Mouse (Mus musculus) spleen, postnatal 36 days (tissue): ENCODE data around the gene Mthfd1.
A peak's percentile ranks its signal among the peaks of the same experiment; 100 is the strongest.
"Not testable (repeated sequence)": the region's sequence is repeated elsewhere in the genome, so short reads cannot be mapped to it uniquely, and the experiment has no call there.

Source experiments
- DNase-seq, 2 experiments: peaks; one replicate each; pipeline ENCODE4 v3.0.0; 2022; ENCODE audit warnings: low spot score in 2 of 2, mixed read lengths in 1 of 2

Mthfd1 gene

GRCm38 (mm10) chr12:76254725-76255498, at the start of gene Mthfd1:
Gene Mthfd1, plus strand, starts transcription at chr12:76255298.
- DNase-seq, result peak; percentile 94 to 95

- no peak for DNase-seq
Measured at GRCm38 (mm10) chr12:76209429-76209974, 45.6 kb upstream of the Mthfd1 start.

GRCm38 (mm10) chr12:76215121-76215520, 40.0 kb upstream of the Mthfd1 start:
- DNase-seq, result peak; percentile 17 to 20

- no peak for DNase-seq
Measured at GRCm38 (mm10) chr12:76216716-76217115, 38.4 kb upstream of the Mthfd1 start.

- DNase-seq, result not testable (repeated sequence)
Measured at GRCm38 (mm10) chr12:76222104-76222503, 33.0 kb upstream of the Mthfd1 start.

DNA sequence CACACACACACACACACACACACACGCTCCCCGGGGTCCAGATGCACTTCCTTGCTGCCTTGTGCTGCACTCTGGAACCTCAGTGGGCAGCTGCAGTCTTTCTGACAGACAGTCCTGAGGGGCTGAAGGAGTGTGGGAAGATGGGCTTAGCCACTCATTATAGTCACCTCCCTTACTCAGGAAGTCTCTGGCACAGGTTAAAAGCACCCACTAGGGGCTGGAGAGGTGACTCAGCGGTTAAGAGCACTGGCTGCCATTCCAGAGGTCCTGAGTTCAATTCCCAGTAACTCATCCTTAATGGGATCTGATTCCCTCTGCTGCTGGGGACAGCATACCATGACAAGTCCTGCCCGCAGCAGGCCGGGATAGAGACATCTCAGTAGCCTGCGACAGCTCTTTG, 24.5 kb upstream of the Mthfd1 start:
- DNase-seq, result no peak

DNA sequence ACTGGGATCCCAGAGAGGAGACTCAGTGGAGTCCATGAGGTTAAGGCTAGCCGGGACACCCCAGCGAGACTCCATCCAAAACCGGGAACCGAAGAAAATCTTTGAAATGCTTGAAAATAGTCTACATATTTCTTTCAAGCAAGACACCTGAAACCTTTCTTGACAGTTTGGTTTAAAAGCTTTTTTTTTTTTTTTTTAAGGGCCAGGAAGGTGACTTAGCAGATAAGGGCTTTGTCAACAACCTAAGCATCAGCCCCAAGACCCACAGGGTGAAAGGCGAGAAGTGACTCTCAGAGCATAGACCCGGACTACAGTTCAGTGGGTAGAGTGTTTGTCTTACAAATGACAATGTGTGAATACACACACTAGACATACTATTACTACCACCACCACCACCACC, 19.8 kb upstream of the Mthfd1 start:
- DNase-seq, result no peak

DNA sequence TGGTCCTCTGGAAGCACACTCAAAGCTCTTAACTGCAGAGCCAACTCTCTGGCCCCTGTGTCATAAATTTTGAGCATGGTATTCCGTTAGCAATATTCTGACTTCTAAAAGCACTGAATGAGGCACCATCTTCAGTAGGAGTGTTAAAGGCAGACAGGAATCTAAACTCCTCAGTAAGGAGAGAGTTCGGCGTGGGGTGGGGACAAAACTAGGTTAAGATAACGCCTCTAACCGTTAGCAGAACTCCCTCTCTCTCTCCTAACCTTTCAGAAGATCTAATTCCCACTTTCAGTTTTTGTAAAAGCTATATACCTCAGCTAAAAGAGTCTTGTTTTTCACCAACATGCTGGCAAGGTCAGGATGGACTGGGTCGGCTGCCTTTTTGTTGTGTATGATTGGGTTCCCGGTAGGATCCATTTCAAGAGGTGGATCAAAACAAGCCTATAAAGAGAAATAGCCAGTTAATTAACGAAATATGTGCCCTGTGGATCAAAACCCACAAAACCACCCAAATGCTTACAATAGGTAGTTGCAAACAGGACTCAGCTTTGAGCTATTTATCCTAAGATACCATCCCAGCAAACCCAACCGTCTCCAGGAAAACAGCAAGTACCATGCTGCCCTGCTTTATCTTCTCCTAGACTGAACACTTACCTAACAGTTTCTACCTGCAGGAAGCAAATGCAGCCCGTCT, 15.8 kb upstream of the Mthfd1 start:
- no peak for DNase-seq

GRCm38 (mm10) chr12:76239839-76240571, 15.1 kb upstream of the Mthfd1 start:
- no peak for DNase-seq

DNA sequence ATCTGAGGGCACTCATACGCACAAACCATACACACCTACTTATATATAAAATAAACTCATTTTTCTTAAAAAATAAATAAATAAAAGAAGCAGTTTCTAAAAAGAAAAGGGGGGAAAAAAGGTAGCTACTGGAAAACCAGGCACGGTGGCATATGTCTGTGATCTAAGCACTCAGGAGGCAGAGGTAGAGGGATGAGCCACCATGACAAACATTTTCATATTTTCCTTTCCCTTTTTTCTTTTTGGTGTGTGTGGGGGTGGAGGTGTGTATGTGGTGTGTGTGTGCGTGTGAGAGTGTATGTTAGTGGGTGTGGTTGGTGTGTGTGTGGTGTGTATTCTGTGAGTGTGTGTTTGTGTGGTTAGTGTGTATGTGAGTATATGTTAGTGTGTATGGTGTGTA, 14.4 kb upstream of the Mthfd1 start:
- no peak for DNase-seq

DNA sequence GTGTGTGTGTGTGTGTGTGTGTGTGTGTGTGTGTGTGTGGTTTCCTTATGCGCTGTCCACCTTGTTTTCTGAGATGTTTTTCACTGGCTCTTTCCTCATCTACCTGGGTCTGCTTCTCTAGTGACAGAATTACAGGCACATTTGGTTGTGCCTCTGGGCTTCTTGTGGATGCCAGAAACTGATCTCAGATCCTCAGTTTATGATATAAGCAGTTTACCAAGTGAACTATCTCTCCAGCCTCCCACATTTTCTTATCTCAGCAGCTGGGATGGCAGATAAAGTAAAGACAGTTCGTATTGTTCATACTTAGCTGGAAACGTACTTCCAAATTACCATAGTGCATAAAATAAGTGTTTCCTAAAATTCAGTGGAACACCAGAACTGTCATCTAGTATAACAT, 14.0 kb upstream of the Mthfd1 start:
- no peak for DNase-seq

DNA sequence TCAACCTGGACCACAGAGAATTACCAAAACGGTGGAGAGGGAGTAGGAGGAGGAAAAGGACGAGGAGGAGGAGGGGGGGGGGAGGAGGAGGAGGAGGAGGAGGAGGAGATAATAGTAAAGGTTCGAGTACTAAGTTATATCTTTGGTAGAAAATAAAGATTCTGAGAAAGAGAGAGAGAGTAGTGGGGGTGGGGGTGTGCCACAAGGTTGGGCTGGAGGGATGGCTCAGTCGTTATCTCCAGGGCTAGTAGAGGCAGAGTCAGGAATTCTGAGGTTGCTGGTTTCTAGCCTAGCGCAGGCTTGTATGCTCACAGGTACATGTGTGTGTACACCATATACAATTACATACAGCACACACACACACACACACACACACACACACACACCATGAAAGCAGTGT, 13.3 kb upstream of the Mthfd1 start:
- no peak for DNase-seq

GRCm38 (mm10) chr12:76244981-76245380, 10.1 kb upstream of the Mthfd1 start:
- no peak for DNase-seq

DNA sequence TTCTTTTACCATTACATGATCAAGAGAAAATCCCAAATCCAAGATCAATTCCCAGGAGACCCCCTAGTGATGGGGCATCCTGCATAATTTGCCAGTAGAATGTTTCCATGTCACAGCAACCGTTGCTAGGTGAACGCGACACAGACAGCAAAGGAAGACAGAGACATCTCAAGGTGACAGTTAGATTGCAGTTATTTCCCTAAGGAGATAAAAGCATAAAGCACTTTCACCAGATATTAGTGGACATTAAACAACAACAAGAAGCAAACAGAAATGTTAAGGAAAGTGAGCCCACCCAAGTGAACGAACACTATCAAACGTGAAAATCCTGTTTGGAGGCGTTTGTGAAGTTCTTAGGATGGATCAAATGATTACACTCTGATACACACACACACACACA, 8.5 kb upstream of the Mthfd1 start, which contains the start of gene Tex21:
Gene Tex21, minus strand, starts transcription at position 101 of the 400 bp plus-strand sequence.
- no peak for DNase-seq

DNA sequence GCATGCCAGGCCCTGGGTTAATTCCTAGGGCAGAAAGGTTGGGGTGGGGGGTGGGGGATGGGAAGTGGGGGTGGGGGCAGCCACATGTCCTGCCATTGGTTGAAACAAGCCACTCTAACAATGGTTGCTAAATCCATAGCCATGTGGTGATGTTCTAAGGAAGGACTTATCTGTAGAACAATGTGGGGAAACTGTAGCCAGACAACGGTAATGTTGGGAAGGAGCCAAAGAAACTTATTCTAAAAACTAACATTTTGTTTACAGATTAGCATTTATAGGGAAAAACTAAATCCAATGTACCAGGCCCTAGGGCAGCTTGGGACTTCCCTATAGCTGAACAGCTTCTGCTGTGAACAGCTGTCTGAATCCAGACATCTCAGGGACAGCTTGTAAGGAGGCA, 2.0 kb upstream of the Mthfd1 start:
- DNase-seq, result no peak

- DNase-seq, result no peak
Measured at GRCm38 (mm10) chr12:76253591-76253990, 1.5 kb upstream of the Mthfd1 start.

- no peak for DNase-seq
Measured at GRCm38 (mm10) chr12:76253991-76254390, 1.1 kb upstream of the Mthfd1 start.

DNA sequence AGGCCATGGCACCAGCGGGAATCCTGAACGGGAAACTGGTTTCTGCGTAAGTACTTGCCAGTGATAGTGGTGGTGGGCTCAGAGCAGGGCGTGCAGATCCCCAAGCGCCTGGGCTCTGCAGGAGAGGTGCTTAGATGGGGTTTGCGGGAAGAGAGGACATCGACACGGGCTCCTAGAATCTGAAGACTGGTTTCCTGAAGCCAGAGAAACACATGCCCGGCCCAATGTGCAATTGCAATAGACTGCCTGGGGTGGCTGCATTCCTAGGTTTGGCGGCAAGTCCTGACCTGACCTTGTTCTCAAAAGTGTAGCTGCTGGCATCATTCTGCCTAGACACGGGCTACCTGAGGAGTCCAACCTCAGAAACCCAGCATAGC, 389 bp downstream of the Mthfd1 start:
- DNase-seq, result no peak

DNA sequence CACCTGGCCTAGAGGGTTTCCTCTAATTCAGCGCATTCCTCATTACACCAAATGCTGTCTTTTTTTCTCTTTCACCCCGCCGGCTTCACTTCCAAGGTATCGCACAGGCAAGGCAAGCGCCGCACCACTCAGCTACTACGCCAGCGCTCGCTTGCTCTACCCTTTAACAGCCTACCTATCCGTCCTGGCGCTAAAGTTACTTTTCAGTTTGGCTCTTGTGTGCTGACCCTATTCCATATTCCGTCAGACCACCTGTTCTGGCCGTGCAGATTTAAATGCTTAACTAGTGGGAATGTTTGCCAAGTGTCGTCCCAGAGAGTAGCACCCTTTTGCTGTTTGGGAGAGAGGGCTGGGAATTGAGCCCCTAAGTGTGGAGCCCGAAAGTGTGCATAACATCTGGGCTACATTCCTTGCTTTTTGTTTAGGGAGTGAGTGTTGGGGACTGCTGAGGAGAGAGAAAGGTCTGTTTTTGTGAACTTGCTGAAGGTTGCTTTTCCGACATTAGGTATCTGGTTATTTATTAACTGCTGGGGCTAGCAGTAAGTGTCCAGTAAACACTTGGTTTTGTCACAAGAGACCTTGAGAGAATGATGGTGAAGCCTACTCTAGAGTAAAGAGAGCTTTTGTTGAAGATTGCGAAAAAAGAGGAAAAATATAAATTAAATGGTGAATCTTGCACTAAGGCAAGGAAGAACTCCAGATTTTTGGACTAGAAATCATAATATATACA, 1.2 kb downstream of the Mthfd1 start:
- DNase-seq, result peak in 1 of 2 experiments; percentile 12

DNA sequence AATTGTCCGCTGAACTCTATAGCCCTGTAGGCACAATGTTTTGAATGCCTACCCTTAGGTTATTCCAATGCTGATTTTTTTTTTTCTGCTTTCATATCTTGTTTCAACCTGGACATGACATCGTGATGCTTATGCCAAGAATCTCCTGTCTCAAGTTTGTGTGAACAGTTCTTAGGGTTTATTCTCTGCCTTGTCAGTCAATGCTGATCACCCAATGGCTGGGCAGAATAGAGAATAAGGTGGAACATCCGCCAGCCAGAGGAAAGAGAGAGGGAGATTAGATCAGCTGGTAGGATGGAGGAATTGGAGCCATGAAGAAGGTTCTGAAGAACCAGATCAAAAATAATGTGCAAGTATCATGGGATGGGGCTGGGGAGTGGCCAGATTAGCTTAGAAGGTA, 5.6 kb downstream of the Mthfd1 start:
- DNase-seq, result no peak

- no peak for DNase-seq
Measured at GRCm38 (mm10) chr12:76261556-76261955, 6.5 kb downstream of the Mthfd1 start.

GRCm38 (mm10) chr12:76262918-76263317, 7.8 kb downstream of the Mthfd1 start:
- DNase-seq, result no peak
